Mouse (Mus musculus) stomach, postnatal 0 days (tissue): ENCODE measurements around the gene Hist1h2bg.

Experiments used
- CTCF ChIP-seq: IDR thresholded peaks from 2 replicates; pipeline ENCODE4 v1.5.1; 2016; ENCODE audit warnings: antibody characterized with exemption, low read depth, mild to moderate bottlenecking, moderate library complexity
- EP300 ChIP-seq: optimal IDR thresholded peaks from 2 replicates; pipeline ENCODE3; 2016; ENCODE audit warnings: antibody characterized with exemption

- TF ChIP-seq CTCF (no peak), EP300 (no peak)
Measured at GRCm38 (mm10) chr13:23552962-23553361, 18.2 kb upstream of the Hist1h2bg start, which contains the start of gene Hist1h1d.
